Mouse (Mus musculus) lung, embryonic 14.5 days (tissue): ENCODE measurements around the gene Pwp2. TPM values are rescaled to one million over a fixed set of nuclear protein-coding genes. Genes with fewer than 3 reads are reported as not detected.

Source experiments
- ATAC-seq: fragments of 200-750 bp; cut with Nextera tagmentation; 2 replicates; pipeline ENCODE4 v1.8.0; 2017; ENCODE audit warnings: mild to moderate bottlenecking, moderate TSS enrichment, moderate library complexity; ENCODE audit not compliant: insufficient read depth
- DNase-seq: peaks from one replicate; pipeline ENCODE4 v3.0.0-alpha.2; 2015
- H3K27ac ChIP-seq: fragments of 300-500 bp; sonication (generic); 2 replicates; pipeline ENCODE4 v1.5.1; 2014; ENCODE audit warnings: low read depth, mild to moderate bottlenecking, moderate library complexity
- H3K27me3 ChIP-seq: fragments of 300-500 bp; sonication (generic); 2 replicates; pipeline ENCODE4 v1.6.1; 2014; ENCODE audit warnings: low read length, control low read depth; ENCODE audit not compliant: insufficient read depth
- H3K36me3 ChIP-seq: fragments of 300-500 bp; sonication (generic); 2 replicates; pipeline ENCODE4 v1.6.1; 2014; ENCODE audit warnings: control low read depth; ENCODE audit not compliant: insufficient read depth
- H3K4me1 ChIP-seq: fragments of 300-500 bp; sonication (generic); 2 replicates; pipeline ENCODE4 v1.6.1; 2014; ENCODE audit warnings: antibody characterized with exemption, control low read depth; ENCODE audit not compliant: insufficient read depth
- H3K4me2 ChIP-seq: fragments of 300-500 bp; sonication (generic); 2 replicates; pipeline ENCODE4 v1.6.1; 2014; ENCODE audit warnings: mild to moderate bottlenecking
- H3K4me3 ChIP-seq: fragments of 300-500 bp; sonication (generic); 2 replicates; pipeline ENCODE4 v1.5.1; 2014; ENCODE audit warnings: low read depth, low read length
- H3K9ac ChIP-seq: fragments of 300-500 bp; sonication (generic); 2 replicates; pipeline ENCODE4 v1.6.1; 2014
- H3K9me3 ChIP-seq: fragments of 300-500 bp; sonication (generic); 2 replicates; pipeline ENCODE4 v1.6.1; 2016; ENCODE audit warnings: low read depth, low read length, control low read depth
- CTCF ChIP-seq: IDR thresholded peaks from 2 replicates; pipeline ENCODE4 v1.5.1; 2016; ENCODE audit warnings: antibody characterized with exemption, low read depth
- WGBS: fragments of 180-500 bp; shearing (Covaris S2); extraction: QIAGEN DNeasy Blood & Tissue Kit; methylation state at CpG from one replicate; pipeline ENCODE4 v1.1.7; 2014; 5-methylcytosine and 5-hydroxymethylcytosine counted together
- polyA plus RNA-seq: library from polyadenylated mRNA; unstranded; fragments of >200 nt; fragmentation: Nextera tagmentation; extraction: Ambion mirVana; gene quantifications from 2 replicates; pipeline ENCODE4 v1.2.1, GENCODE M21; 2014

The Pwp2 gene
- polyA plus RNA-seq, 1 experiment from 2014 or later, result 21.8 TPM

DNA sequence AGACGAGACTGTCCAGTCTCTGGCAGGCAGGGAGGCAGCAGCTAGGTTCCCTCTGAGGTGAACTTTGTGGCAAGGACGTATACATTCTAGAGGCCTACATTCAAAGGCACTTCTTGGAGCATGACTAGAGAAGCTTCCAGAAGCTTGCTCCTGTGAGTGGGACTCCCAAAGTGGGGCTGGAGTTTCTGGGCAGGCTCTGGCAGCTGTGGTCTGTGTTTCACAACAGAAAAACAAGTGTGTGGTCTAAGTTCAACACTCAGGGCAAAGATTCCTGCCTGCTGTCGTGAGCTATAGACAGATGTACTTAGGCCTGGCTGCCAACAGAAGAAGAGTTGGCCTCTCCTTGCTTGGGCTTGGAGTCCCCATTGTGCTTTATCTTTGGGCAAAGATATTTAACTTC, 44.1 kb downstream of the Pwp2 start:
- no peak for TF ChIP-seq CTCF
- H3K9ac ChIP-seq, result no peak overlapping the region
- peak; percentile 23 for DNase-seq
- H3K36me3 ChIP-seq, result no peaks in the 10 kb centered on the region
- 68% methylated on average over 3 of the region's 3 CpGs for WGBS
- no peaks in the 10 kb centered on the region for H3K27me3 ChIP-seq
- H3K4me3 ChIP-seq, result no peak overlapping the region
- H3K4me1 ChIP-seq, result peaks cover 14% of the 10 kb centered on the region
- H3K27ac ChIP-seq, result no peak overlapping the region
- ATAC-seq, result no peak
- no peak overlapping the region for H3K4me2 ChIP-seq
- no peaks in the 10 kb centered on the region for H3K9me3 ChIP-seq

DNA sequence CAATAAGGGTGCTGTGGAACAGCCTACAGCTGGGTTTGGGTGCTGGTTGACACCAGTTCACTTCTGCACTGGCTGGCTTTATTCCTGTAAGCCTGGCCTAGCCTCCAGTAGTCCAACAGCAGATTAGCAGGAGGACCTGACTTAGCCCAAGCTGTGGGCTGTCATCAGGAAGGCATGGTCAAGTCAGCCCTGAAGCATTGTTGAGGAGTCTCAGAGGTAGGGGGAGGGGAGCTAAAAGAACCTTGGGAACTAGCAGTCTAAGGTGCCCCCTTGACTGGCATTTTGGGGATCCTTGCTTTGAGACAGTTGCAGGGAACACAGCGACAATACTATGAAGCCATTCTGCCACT, 44.7 kb downstream of the Pwp2 start:
- 86% methylated on average over 1 of the region's 1 CpGs for WGBS
- H3K9ac ChIP-seq, result no peak overlapping the region
- ATAC-seq, result no peak
- TF ChIP-seq CTCF, result no peak
- H3K27ac ChIP-seq, result no peak overlapping the region
- no peaks in the 10 kb centered on the region for H3K27me3 ChIP-seq
- no peaks in the 10 kb centered on the region for H3K36me3 ChIP-seq
- no peaks in the 10 kb centered on the region for H3K9me3 ChIP-seq
- no peak for DNase-seq
- no peak overlapping the region for H3K4me2 ChIP-seq
- peaks cover 19% of the 10 kb centered on the region for H3K4me1 ChIP-seq
- H3K4me3 ChIP-seq, result no peak overlapping the region

DNA sequence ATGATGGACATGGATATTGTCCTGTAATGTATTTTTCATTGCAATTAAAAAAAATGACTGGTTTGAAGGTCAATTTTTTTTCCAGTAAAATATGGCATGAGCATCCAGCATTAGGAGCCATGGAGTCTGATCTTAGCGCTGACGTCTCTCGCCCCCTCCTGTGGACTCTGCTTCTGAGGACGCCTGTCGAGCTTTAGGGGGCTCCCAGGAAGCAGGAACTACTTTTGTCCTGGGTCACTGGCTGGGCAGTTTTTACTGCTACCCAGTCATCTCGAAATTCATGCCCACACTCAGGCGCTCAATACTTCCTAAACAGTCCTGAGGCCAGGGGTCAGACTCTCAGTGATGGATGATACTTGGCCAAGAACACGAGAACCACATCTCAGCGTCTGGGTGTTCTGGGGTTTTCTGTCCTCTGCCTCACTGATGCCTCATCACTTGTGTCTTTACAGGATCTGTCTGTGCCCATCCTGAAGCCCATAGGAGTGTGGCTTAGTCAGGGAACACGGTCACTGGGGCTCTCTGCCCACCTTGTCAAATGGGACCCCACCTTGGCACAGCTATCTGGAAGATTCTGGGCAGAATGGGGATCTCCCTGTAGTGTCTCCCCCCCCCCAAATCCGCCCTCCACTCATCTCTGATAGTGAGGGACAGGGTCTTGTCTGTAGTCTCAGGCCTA, 45.2 kb downstream of the Pwp2 start:
- Histone ChIP-seq H3K4me2 (peak overlapping the region; percentile 16; the same call in 1 of the 2 replicates), H3K9me3 (no peaks in the 10 kb centered on the region), H3K27me3 (no peaks in the 10 kb centered on the region), H3K4me3 (no peak overlapping the region), H3K36me3 (no peaks in the 10 kb centered on the region), H3K4me1 (peaks cover 24% of the 10 kb centered on the region), H3K9ac (no peak overlapping the region), H3K27ac (peak overlapping the region; percentile 87)
- 52% methylated on average over 11 of the region's 11 CpGs for WGBS
- TF ChIP-seq CTCF, result no peak
- ATAC-seq (no peak), DNase-seq (peak; percentile 34)

DNA sequence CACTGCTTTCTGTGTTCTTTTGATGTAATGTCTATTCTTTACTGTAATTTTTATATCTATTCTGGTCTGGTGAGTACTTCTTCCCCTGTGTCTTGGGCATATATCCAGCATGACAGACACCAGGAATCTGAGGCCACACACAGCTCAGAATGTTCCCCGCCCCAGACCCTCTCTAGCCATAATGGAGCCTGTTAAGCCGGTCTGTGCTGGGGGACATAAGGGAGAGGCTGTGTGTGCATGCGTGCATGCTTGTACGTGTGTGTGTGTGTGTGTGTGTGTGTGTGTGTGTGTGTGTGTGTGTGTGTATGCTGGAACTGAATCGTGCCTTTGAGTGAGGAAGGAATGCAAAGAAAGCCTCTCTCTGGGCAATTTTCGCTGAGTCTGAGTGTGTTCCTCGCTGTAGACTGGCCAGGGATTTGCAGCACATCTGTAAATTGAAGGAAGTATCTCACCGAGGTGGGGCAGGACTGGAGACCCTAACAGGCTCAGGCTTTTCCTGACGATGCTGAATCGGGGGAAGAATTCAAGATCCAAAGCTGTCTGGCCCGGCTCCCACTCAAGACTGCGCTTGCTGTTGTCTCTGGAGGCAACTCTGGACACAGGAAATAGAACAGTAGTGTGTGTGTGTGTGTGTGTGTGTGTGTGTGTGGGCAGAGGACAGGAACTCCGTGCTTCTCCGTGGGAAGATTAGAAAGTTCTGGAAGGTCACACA, 46.0 kb downstream of the Pwp2 start:
- TF ChIP-seq CTCF, result no peak
- H3K36me3 ChIP-seq, result no peaks in the 10 kb centered on the region

DNA sequence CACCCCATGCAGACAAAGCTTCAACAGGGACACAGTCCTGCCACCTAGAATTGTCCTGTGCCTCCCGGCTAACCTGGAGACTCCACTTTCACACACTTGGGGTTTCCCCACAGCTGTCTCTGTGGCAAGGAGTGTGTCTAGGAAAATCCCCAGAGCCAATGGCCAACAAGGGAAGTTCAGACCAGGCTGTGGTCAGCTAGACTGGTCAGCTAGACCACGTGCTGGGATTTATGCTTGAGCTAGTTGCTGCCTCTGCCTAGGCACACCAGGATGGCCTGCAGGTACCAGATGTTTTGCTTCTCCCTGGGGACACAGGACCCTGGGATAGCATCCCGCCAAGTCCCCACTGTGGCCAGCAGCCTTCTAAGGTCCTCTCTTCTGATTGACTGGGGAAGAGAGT, 47.8 kb downstream of the Pwp2 start:
- no peak for TF ChIP-seq CTCF
- Histone ChIP-seq H3K27ac (no peak overlapping the region; the same call in 1 of the 2 replicates), H3K4me2 (no peak overlapping the region), H3K36me3 (no peaks in the 10 kb centered on the region), H3K4me1 (peaks cover 26% of the 10 kb centered on the region), H3K27me3 (no peaks in the 10 kb centered on the region), H3K9me3 (no peaks in the 10 kb centered on the region), H3K9ac (no peak overlapping the region), H3K4me3 (no peak overlapping the region)
- ATAC-seq (no peak), DNase-seq (no peak)
- WGBS, result 80% methylated on average over 3 of the region's 3 CpGs

More for the DNA sequence above, 46.0 kb downstream of the Pwp2 start:
- H3K27ac ChIP-seq, result peak overlapping the region; percentile 87
- no peaks in the 10 kb centered on the region for H3K9me3 ChIP-seq
- peak overlapping the region; percentile 16; the same call in 1 of the 2 replicates for H3K4me2 ChIP-seq
- H3K4me1 ChIP-seq, result peaks cover 26% of the 10 kb centered on the region
- WGBS, result 16% methylated on average over 14 of the region's 14 CpGs
- peak; percentile 90 for ATAC-seq
- no peaks in the 10 kb centered on the region for H3K27me3 ChIP-seq
- H3K4me3 ChIP-seq, result no peak overlapping the region
- DNase-seq, result peak; percentile 82
- no peak overlapping the region for H3K9ac ChIP-seq

DNA sequence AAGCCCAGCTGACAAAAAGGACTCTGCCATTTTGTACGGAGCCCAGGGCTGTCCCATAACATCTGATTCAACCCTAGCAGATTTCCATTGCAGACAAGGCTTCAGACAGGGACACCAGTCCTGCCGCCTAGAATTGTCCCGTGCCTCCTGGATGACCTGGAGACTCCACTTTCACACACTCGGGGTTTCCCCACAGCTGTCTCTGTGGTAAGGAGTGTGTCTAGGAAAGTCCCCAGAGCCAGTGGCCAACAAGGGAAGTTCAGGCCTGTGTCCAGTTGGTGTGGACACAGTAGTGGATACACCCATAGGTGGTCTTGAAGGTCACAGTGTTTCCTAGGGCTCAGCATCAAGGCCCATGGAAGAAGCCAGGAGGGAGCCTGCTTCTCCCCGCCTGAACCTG, 49.0 kb downstream of the Pwp2 start:
- no peak overlapping the region for H3K4me3 ChIP-seq
- no peaks in the 10 kb centered on the region for H3K9me3 ChIP-seq
- H3K27me3 ChIP-seq, result no peaks in the 10 kb centered on the region
- WGBS, result 72% methylated on average over 5 of the region's 5 CpGs
- no peak overlapping the region for H3K27ac ChIP-seq
- no peaks in the 10 kb centered on the region for H3K36me3 ChIP-seq
- H3K4me2 ChIP-seq, result no peak overlapping the region
- no peak overlapping the region for H3K9ac ChIP-seq
- DNase-seq (no peak), ATAC-seq (no peak)
- peaks cover 26% of the 10 kb centered on the region for H3K4me1 ChIP-seq
- no peak for TF ChIP-seq CTCF

DNA sequence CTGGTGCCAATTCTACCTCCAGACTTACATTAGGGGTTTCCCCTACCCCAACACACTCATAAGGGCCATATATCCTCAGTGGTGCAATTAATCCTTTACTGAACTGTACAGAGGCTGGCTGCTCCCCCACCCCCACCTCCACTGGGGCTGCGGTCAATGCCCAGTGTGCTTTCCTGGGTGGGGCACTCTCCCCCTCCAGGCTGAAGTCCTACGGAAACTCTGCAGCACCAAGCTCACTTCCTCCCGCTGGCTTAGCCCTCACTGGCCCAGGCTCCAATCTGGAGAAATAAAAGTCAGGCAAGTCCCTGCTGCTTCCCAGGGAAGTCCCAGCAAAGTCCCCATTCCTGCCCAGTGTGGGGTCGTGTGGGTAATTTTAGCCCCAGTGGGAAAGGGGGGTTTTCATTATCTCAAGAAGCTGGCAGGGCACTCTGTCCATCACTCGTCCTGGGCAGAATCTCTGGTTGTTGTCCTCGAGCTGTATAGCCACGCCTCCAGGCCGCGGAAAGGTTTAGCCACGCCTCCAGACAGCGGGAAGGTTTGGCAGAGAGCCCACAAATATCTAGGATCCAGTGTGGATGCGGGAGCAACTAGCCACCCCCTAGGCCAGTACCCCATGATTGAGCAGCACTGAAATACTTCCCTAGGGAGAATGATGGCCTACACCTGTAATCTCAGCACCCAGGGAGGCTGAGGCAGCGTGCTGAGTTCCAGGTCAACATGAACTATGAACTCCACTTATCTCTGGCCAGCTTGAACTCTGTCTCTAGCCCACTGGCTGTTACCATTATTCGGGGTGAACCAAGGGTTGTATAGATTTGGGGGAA, 49.8 kb downstream of the Pwp2 start:
- peaks cover 24% of the 10 kb centered on the region for H3K4me1 ChIP-seq
- H3K9ac ChIP-seq, result no peak overlapping the region; the same call in 1 of the 2 replicates
- no peak overlapping the region for H3K4me3 ChIP-seq
- H3K4me2 ChIP-seq, result peak overlapping the region; percentile 51
- no peaks in the 10 kb centered on the region for H3K27me3 ChIP-seq
- H3K27ac ChIP-seq, result no peak overlapping the region; the same call in 1 of the 2 replicates
- ATAC-seq, result peak; percentile 25
- H3K36me3 ChIP-seq, result no peaks in the 10 kb centered on the region
- 7% methylated on average over 14 of the region's 14 CpGs for WGBS
- H3K9me3 ChIP-seq, result no peaks in the 10 kb centered on the region
- peak; percentile 87 for DNase-seq
- TF ChIP-seq CTCF, result no peak
